In genomic region chr12:18609835-18610234, GRCm38 (mm10) we compare ENCODE assay signal across 9 mouse cellular contexts.
DNase-seq lines count a peak whose midpoint lies in the region; ATAC-seq and TF ChIP-seq lines count a peak whose summit lies in the region.
"Had no signal": no experiment of that assay in that cellular context is flagged by ENCODE, and none has a peak within 500 bp of the region (broad histone marks: within the 10 kb centered on the region; RNA-seq: fewer than 3 reads in every experiment).

No protein-coding gene starts in this region.

- peak overlapping the region; percentile 87 for H3K9ac ChIP-seq in heart, embryonic 12.5 days
- H3K9ac ChIP-seq in kidney, embryonic 14.5 days (ENCODE audit: low read depth, low read length), result peak overlapping the region; percentile 67
- peak overlapping the region; percentile 61 for H3K9ac ChIP-seq in liver, adult 2 months (ENCODE audit: low read depth, low read length)
- H3K9ac ChIP-seq in midbrain, postnatal 0 days (replicated peaks; ENCODE audit: low read length, poor library complexity, severe bottlenecking), result no peak overlapping the region

- H3K4me1 ChIP-seq in heart, embryonic 12.5 days (replicated peaks), result no peaks in the 10 kb centered on the region
- H3K4me1 ChIP-seq in kidney, embryonic 14.5 days (ENCODE audit: control insufficient read depth, insufficient read depth, low read length), result no peaks in the 10 kb centered on the region
- H3K4me1 ChIP-seq in liver, adult 2 months (ENCODE audit: control insufficient read depth, insufficient read depth, low read length), result no peaks in the 10 kb centered on the region; the same call in 1 of the 2 replicates
- no peaks in the 10 kb centered on the region for H3K4me1 ChIP-seq in midbrain, postnatal 0 days (ENCODE audit: insufficient read depth, low read length)

- peak; percentile 88 for ATAC-seq in heart, embryonic 12.5 days (ENCODE audit: insufficient number of reproducible peaks, low FRiP score)
- ATAC-seq in kidney, embryonic 14.5 days (ENCODE audit: low FRiP score, low TSS enrichment), result peak; percentile 99
- ATAC-seq in midbrain, postnatal 0 days (ENCODE audit: low FRiP score), result 0 out of 2 replicates have a peak, but pooled peaks have one; percentile 63

- H3K27me3 ChIP-seq in heart, embryonic 12.5 days (replicated peaks), result no peaks in the 10 kb centered on the region
- no peaks in the 10 kb centered on the region for H3K27me3 ChIP-seq in kidney, embryonic 14.5 days (ENCODE audit: control insufficient read depth, insufficient read depth, low read length)
- no peaks in the 10 kb centered on the region for H3K27me3 ChIP-seq in liver, adult 2 months (ENCODE audit: control insufficient read depth, insufficient read depth, low read length)
- H3K27me3 ChIP-seq in midbrain, postnatal 0 days (ENCODE audit: insufficient read depth, low read length), result no peaks in the 10 kb centered on the region

- peak overlapping the region; percentile 83 for H3K4me3 ChIP-seq in heart, embryonic 12.5 days
- H3K4me3 ChIP-seq in kidney, embryonic 14.5 days (ENCODE audit: low read length), result peak overlapping the region; percentile 49
- H3K4me3 ChIP-seq in liver, adult 2 months (ENCODE audit: insufficient read depth, low read depth, low read length), result peak overlapping the region; percentile 75
- peak overlapping the region; percentile 47 for H3K4me3 ChIP-seq in midbrain, postnatal 0 days (ENCODE audit: low read depth, low read length)

- TF ChIP-seq CTCF in liver, adult 2 months (IDR thresholded peaks at IDR 0.05; ENCODE audit: low read depth, low read length), result no peak
- TF ChIP-seq CTCF in midbrain, postnatal 0 days (IDR thresholded peaks at IDR 0.05), result no peak

- under 1% methylated on average over 32 of the region's 38 CpGs for WGBS in heart, embryonic 12.5 days
- WGBS in kidney, embryonic 14.5 days, result 0% methylated on average over 17 of the region's 38 CpGs
- WGBS in liver, adult 2 months, result 2% methylated on average over 37 of the region's 38 CpGs
- 4% methylated on average over 24 of the region's 38 CpGs for WGBS in midbrain, postnatal 0 days

- H3K36me3 ChIP-seq in heart, embryonic 12.5 days, result no peaks in the 10 kb centered on the region
- H3K36me3 ChIP-seq in kidney, embryonic 14.5 days (ENCODE audit: control insufficient read depth, insufficient read depth, low read length), result no peaks in the 10 kb centered on the region
- no peaks in the 10 kb centered on the region for H3K36me3 ChIP-seq in liver, adult 2 months (ENCODE audit: control insufficient read depth, insufficient read depth, low read length)
- H3K36me3 ChIP-seq in midbrain, postnatal 0 days (ENCODE audit: insufficient read depth, low read length), result no peaks in the 10 kb centered on the region

- DNase-seq in adrenal gland, postnatal 25 days, result peak; percentile 75
- DNase-seq in fibroblast of lung, adult 2 months (ENCODE audit: low read depth), result peak; percentile 57
- peak; percentile 60 for DNase-seq in liver, adult 2 months (ENCODE audit: extremely low read depth, low read depth, low spot score)
- peak; percentile 63 for DNase-seq in midbrain, postnatal 0 days (ENCODE audit: low spot score)
- DNase-seq in spleen, postnatal 4 days (ENCODE audit: low spot score in 2 of 2), result peak; percentile 63 to 72
- DNase-seq in cerebellum, adult 18-20 months, result no peak

- no peaks in the 10 kb centered on the region; the same call in 1 of the 2 replicates for H3K9me3 ChIP-seq in heart, embryonic 12.5 days (replicated peaks)
- no peaks in the 10 kb centered on the region for H3K9me3 ChIP-seq in kidney, embryonic 14.5 days (ENCODE audit: control insufficient read depth, low read length)
- H3K9me3 ChIP-seq in midbrain, postnatal 0 days (ENCODE audit: low read length), result no peaks in the 10 kb centered on the region

- TF ChIP-seq POLR2A in liver, adult 2 months (IDR thresholded peaks at IDR 0.05; ENCODE audit: extremely low read depth, insufficient read depth, low read length), result 0 out of 2 replicates have a peak, but pooled peaks have one; percentile 30

- H3K4me2 ChIP-seq in heart, embryonic 12.5 days, result peak overlapping the region; percentile 79
- peak overlapping the region; percentile 46 for H3K4me2 ChIP-seq in kidney, embryonic 14.5 days (replicated peaks; ENCODE audit: low read depth, low read length)
- H3K4me2 ChIP-seq in midbrain, postnatal 0 days (ENCODE audit: low read depth, low read length, poor library complexity, severe bottlenecking), result peak overlapping the region; percentile 50

- H3K27ac ChIP-seq in heart, embryonic 12.5 days (ENCODE audit: poor library complexity, severe bottlenecking), result peak overlapping the region; percentile 79
- H3K27ac ChIP-seq in kidney, embryonic 14.5 days (ENCODE audit: low read depth, low read length), result no peak overlapping the region
- no peak overlapping the region for H3K27ac ChIP-seq in liver, adult 2 months (replicated peaks; ENCODE audit: insufficient read depth, low read depth, low read length)
- H3K27ac ChIP-seq in midbrain, postnatal 0 days (ENCODE audit: low read depth, low read length), result no peak overlapping the region; the same call in 1 of the 2 replicates
- H3K27ac ChIP-seq: macrophage had no signal

- no peaks in the 10 kb centered on the region for H3K79me2 ChIP-seq in liver, adult 2 months (ENCODE audit: control insufficient read depth, insufficient read depth, low read length)

Comparison
In these comparisons a context has a peak if more than half of its experiments do, and no peak if none do; other contexts are left out.
1. DNase-seq: peak in adrenal gland, postnatal 25 days (single experiment), fibroblast of lung, adult 2 months (single experiment), liver, adult 2 months (single experiment), midbrain, postnatal 0 days (single experiment) and spleen, postnatal 4 days (2 of 2); none in cerebellum, adult 18-20 months (0 of 2).
2. Peak in every context shown above with its lines, with median percentiles within 50 percentile points of each other: ATAC-seq, H3K4me2 ChIP-seq and H3K4me3 ChIP-seq.